Mouse (Mus musculus): ENCODE results near the gene Gsn. TPM values are rescaled to one million over a fixed set of nuclear protein-coding genes. Genes with fewer than 3 reads are reported as not detected.

Gene Gsn
- polyA plus RNA-seq (2015; fragmentation: Nextera tagmentation; extraction: Ambion mirVana), result 14.1 and 18.0 TPM in 2 replicates

DNA sequence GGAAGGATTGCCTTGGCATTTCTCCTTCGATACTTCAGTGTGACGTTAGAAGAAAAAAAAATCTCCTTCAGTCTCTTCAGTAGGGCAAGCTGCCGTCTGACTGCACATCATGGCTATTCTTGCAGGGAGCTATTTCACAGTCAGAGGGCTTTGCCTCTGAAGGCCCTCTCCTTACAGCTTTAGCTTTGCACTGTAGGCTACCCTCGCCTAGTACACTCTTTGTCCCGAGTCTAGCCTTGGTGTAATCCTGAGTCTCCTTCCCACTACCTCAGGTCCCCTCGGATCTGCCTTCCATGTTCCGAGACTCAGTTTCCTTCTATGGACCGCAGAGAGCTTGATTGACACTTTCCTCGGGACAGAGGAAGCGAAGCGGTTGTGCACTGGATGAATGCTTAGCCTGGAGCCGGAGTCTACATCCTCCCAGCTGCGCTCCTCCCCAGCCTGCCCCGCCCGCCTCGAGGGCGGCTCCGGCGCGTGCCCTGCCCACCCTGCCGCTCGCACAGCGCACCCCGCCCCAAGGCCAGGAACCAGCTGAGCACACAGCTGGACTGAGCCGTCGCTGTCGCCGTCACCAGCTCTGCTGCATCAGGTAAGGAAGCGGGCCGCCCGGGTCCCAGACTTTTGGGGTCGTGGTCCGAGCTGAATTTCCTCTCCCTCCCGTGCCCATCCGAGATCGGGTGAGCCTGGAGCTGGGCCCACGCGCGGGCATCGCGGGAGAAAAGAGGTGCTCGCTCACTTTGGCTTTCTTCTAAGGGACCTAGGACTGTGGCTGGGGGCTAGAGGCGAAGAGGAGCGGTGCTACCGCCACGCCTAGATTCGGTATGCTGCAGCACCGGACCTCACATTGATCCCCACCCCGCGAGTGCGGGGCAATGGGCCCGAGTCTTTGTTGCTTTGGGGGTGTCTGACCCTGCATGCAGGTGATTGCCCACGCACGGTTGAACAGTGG lies at the start of gene Gsn:
Gene Gsn, plus strand, starts transcription at position 496 of the 949 bp plus-strand sequence.
- WGBS, result 3% methylated on average over 53 of the region's 54 CpGs
- Histone ChIP-seq H3K36me3 (no peaks in the 10 kb centered on the region), H3K4me3 (replicated peaks) (peak within 1 kb of the TSS; percentile 56), H3K27me3 (peaks cover 46% of the 10 kb centered on the region), H3K4me2 (replicated peaks) (peak within 1 kb of the TSS; percentile 93), H3K9me3 (no peaks in the 10 kb centered on the region), H3K4me1 (replicated peaks) (peaks cover 10% of the 10 kb centered on the region), H3K9ac (replicated peaks) (peak within 1 kb of the TSS; percentile 75), H3K27ac (no peak within 1 kb of the TSS)
- peak; percentile 94 for ATAC-seq

DNA sequence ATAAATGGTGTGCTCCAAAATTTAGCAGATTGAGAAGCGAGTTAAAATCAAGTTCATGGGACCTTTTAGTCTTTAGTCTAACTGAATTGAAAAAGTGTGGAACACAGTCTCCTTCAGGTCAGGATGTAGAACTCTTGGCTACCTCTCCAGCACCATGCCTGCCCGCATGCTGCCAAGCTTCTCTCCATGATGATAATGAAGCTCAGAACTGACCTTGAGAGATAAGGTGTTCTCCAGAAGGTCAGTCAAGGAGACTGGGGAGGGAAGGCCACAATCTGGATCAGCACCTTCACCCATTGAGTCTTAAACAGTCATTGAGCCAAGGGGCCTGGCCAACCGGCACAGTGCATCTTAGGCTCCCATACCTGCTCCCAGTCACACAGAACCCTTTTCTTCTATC lies 49.4 kb upstream of the Gsn start:
- Histone ChIP-seq H3K9me3 (no peaks in the 10 kb centered on the region), H3K4me2 (replicated peaks) (no peak overlapping the region), H3K4me1 (replicated peaks) (no peaks in the 10 kb centered on the region), H3K27me3 (0 out of 2 replicates have a peak, but pooled peaks cover 4% of the 10 kb centered on the region), H3K27ac (no peak overlapping the region), H3K9ac (replicated peaks) (no peak overlapping the region), H3K36me3 (no peaks in the 10 kb centered on the region), H3K4me3 (replicated peaks) (no peak overlapping the region)
- no peak for ATAC-seq
- 91% methylated on average over 3 of the region's 3 CpGs for WGBS

- Histone ChIP-seq H3K4me1 (replicated peaks) (no peaks in the 10 kb centered on the region), H3K4me3 (replicated peaks) (no peak overlapping the region), H3K9me3 (no peaks in the 10 kb centered on the region), H3K36me3 (no peaks in the 10 kb centered on the region), H3K27ac (no peak overlapping the region), H3K9ac (replicated peaks) (no peak overlapping the region), H3K27me3 (0 out of 2 replicates have a peak, but pooled peaks cover 4% of the 10 kb centered on the region), H3K4me2 (replicated peaks) (no peak overlapping the region)
- no peak for ATAC-seq
- 85% methylated on average over 3 of the region's 3 CpGs for WGBS
Measured at GRCm38 (mm10) chr2:35208054-35208453, 48.1 kb upstream of the Gsn start.

GRCm38 (mm10) chr2:35208931-35209665 lies 47.1 kb upstream of the Gsn start:
- Histone ChIP-seq H3K4me3 (replicated peaks) (no peak overlapping the region), H3K27ac (no peak overlapping the region), H3K27me3 (no peaks in the 10 kb centered on the region), H3K36me3 (no peaks in the 10 kb centered on the region), H3K4me1 (replicated peaks) (no peaks in the 10 kb centered on the region), H3K9me3 (no peaks in the 10 kb centered on the region), H3K4me2 (replicated peaks) (no peak overlapping the region), H3K9ac (replicated peaks) (no peak overlapping the region)
- ATAC-seq, result no peak
- 76% methylated on average over 8 of the region's 8 CpGs for WGBS

DNA sequence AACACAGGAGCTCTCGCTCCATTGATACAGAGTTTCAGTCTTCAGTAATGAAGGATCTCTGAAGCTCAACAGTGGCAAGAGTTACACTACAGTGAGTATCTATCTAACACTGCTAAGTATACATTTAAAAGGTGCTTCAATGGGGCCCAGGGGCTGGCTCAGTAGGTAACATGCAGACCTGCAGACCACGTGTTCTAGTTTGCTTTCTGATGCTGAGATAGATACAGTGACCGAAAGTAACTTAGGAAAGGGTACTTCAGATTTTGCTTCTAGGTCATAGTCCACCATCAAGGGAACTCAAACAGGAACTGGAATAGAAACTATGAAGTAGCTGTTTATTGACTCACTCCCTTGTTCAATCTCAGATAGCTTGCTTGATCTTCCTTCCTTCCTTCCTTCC lies 44.5 kb upstream of the Gsn start:
- no peaks in the 10 kb centered on the region for H3K36me3 ChIP-seq
- no peaks in the 10 kb centered on the region for H3K27me3 ChIP-seq
- peaks cover 11% of the 10 kb centered on the region; the same call in 1 of the 2 replicates for H3K4me1 ChIP-seq (replicated peaks)
- H3K9ac ChIP-seq (replicated peaks), result no peak overlapping the region
- 83% methylated on average over 3 of the region's 3 CpGs for WGBS
- no peak overlapping the region for H3K4me3 ChIP-seq (replicated peaks)
- H3K27ac ChIP-seq, result no peak overlapping the region
- no peak for ATAC-seq
- no peaks in the 10 kb centered on the region for H3K9me3 ChIP-seq
- no peak overlapping the region for H3K4me2 ChIP-seq (replicated peaks)

- H3K4me2 ChIP-seq (replicated peaks), result no peak overlapping the region
- no peak overlapping the region for H3K9ac ChIP-seq (replicated peaks)
- no peaks in the 10 kb centered on the region for H3K36me3 ChIP-seq
- ATAC-seq, result no peak
- no peak overlapping the region for H3K27ac ChIP-seq
- no peak overlapping the region for H3K4me3 ChIP-seq (replicated peaks)
- no peaks in the 10 kb centered on the region for H3K27me3 ChIP-seq
- H3K9me3 ChIP-seq, result no peaks in the 10 kb centered on the region
- 90% methylated on average over 12 of the region's 12 CpGs for WGBS
- peaks cover 11% of the 10 kb centered on the region; the same call in 1 of the 2 replicates for H3K4me1 ChIP-seq (replicated peaks)
Measured at GRCm38 (mm10) chr2:35213345-35213910, 42.8 kb upstream of the Gsn start.

DNA sequence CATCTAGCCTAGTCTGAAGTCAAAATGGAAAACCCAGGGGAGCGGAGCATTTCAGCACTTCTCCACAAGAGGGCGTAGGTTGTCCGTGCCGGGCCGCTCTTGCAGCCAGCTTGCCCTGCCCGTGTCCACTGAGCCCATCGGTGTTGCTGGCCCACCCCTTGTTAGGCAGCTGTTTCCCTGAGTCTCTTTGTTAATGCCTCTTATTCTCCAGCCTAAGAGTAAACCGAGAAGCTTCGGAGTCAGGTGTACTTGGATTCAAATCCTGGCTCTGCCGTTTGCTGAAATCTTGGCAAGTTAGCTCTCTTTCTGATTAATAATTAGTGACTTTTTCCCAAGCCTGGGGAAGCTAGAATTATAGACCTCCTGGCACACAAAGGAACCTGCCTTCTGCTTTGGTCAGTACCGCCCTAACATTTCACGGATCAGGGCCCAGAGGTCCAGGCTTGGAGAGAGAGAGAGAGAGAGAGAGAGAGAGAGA lies 41.3 kb upstream of the Gsn start:
- 2% methylated on average over 12 of the region's 12 CpGs for WGBS
- Histone ChIP-seq H3K9me3 (no peaks in the 10 kb centered on the region), H3K4me2 (replicated peaks) (peak overlapping the region; percentile 40), H3K4me3 (replicated peaks) (no peak overlapping the region), H3K27me3 (no peaks in the 10 kb centered on the region), H3K36me3 (no peaks in the 10 kb centered on the region), H3K27ac (peak overlapping the region; percentile 9; the same call in 1 of the 2 replicates), H3K9ac (replicated peaks) (no peak overlapping the region), H3K4me1 (replicated peaks) (peaks cover 11% of the 10 kb centered on the region; the same call in 1 of the 2 replicates)
- peak; percentile 91 for ATAC-seq

- Histone ChIP-seq H3K27me3 (no peaks in the 10 kb centered on the region), H3K9ac (replicated peaks) (no peak overlapping the region), H3K9me3 (no peaks in the 10 kb centered on the region), H3K4me1 (replicated peaks) (peaks cover 11% of the 10 kb centered on the region; the same call in 1 of the 2 replicates), H3K4me2 (replicated peaks) (peak overlapping the region; percentile 40), H3K4me3 (replicated peaks) (no peak overlapping the region), H3K27ac (peak overlapping the region; percentile 9; the same call in 1 of the 2 replicates), H3K36me3 (no peaks in the 10 kb centered on the region)
- 15% methylated on average over 14 of the region's 14 CpGs for WGBS
- no peak for ATAC-seq
Measured at GRCm38 (mm10) chr2:35215363-35215762, 40.8 kb upstream of the Gsn start.

- no peaks in the 10 kb centered on the region for H3K9me3 ChIP-seq
- no peaks in the 10 kb centered on the region for H3K27me3 ChIP-seq
- no peak overlapping the region for H3K4me3 ChIP-seq (replicated peaks)
- H3K27ac ChIP-seq, result no peak overlapping the region
- ATAC-seq, result no peak
- H3K36me3 ChIP-seq, result no peaks in the 10 kb centered on the region
- WGBS, result 93% methylated on average over 2 of the region's 2 CpGs
- H3K9ac ChIP-seq (replicated peaks), result no peak overlapping the region
- peaks cover 11% of the 10 kb centered on the region; the same call in 1 of the 2 replicates for H3K4me1 ChIP-seq (replicated peaks)
- H3K4me2 ChIP-seq (replicated peaks), result no peak overlapping the region
Measured at GRCm38 (mm10) chr2:35216701-35217100, 39.5 kb upstream of the Gsn start.

GRCm38 (mm10) chr2:35218736-35219135 lies 37.4 kb upstream of the Gsn start:
- H3K27ac ChIP-seq, result no peak overlapping the region
- H3K4me2 ChIP-seq (replicated peaks), result no peak overlapping the region
- 90% methylated on average over 3 of the region's 3 CpGs for WGBS
- peaks cover 11% of the 10 kb centered on the region; the same call in 1 of the 2 replicates for H3K4me1 ChIP-seq (replicated peaks)
- H3K27me3 ChIP-seq, result no peaks in the 10 kb centered on the region
- no peak for ATAC-seq
- H3K9me3 ChIP-seq, result no peaks in the 10 kb centered on the region
- H3K36me3 ChIP-seq, result no peaks in the 10 kb centered on the region
- no peak overlapping the region for H3K4me3 ChIP-seq (replicated peaks)
- no peak overlapping the region for H3K9ac ChIP-seq (replicated peaks)

GRCm38 (mm10) chr2:35222822-35223391 lies 33.3 kb upstream of the Gsn start:
- no peaks in the 10 kb centered on the region for H3K36me3 ChIP-seq
- WGBS, result 78% methylated on average over 6 of the region's 6 CpGs
- H3K4me1 ChIP-seq (replicated peaks), result no peaks in the 10 kb centered on the region
- no peak overlapping the region for H3K4me3 ChIP-seq (replicated peaks)
- H3K27me3 ChIP-seq, result no peaks in the 10 kb centered on the region
- H3K27ac ChIP-seq, result no peak overlapping the region
- H3K4me2 ChIP-seq (replicated peaks), result no peak overlapping the region
- H3K9ac ChIP-seq (replicated peaks), result no peak overlapping the region
- no peak for ATAC-seq
- H3K9me3 ChIP-seq, result no peaks in the 10 kb centered on the region

All from midbrain, embryonic 13.5 days (tissue).